Mouse (Mus musculus) kidney, adult 18-20 months (tissue): Measurements from ENCODE around the gene Nol7.

ENCODE experiments used
- DNase-seq: peaks from one replicate; pipeline ENCODE4 v3.0.0; 2021

Nol7 gene

GRCm38 (mm10) chr13:43433395-43433794 lies 35.2 kb downstream of the Nol7 start:
- DNase-seq: no peak

DNA sequence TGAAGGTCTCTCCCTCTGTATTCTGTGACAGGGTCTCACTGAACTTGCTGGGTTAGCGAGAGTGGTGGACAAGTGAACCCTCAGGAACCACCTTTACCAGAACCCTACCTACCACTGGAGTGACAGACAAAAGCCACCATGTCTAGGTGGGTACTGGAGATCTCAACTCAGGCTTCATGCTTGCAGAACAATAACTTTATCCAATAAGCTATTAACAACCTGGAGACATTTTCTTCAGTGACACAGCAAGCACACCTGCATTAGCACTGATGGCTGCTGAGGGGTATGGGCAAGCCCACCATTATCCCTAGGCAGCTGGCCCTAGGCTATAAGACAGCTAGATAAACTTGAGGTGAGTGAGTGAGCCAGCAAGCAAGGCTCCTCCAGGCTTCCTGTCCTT lies 42.2 kb downstream of the Nol7 start:
- no peak for DNase-seq

GRCm38 (mm10) chr13:43442551-43442950 lies 44.4 kb downstream of the Nol7 start:
- no peak for DNase-seq

DNA sequence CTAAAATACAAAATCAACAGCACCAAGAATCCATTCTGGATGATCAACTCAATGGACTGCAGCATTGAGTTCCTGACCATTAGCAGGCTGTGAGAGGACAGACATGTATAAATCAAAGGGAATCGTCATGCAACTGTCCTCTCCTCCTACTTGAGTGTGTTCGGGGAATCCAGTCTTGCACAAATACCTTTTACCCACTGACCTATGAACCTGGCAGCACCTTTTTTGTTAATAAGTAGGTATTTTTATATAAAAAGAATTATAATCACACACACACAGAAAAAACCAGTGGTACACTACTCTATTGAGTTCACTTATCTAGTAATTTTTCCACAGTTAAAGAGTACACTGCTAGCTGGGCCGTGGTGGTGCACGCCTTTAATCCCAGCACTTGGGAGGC lies 45.5 kb downstream of the Nol7 start:
- no peak for DNase-seq

DNA sequence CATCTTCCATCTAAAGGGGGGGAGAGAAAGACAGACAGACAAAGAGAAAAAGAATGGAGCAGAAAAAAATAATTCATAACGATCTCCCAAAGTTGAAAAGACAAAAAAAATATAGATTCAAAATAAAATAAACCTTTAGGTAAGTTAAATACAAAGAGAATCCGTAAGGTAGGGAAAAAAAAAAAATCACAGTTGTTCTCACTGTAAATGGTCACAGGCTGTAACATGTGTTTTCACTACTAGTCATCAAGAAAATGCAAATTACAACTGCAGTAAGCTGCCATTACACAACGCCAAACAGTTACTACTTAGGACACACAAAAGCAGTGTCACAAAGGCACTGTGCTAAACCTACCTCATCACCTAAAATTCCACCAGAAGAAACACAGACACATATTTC lies 46.5 kb downstream of the Nol7 start:
- DNase-seq: no peak

- no peak for DNase-seq
These were observed 47.6 kb downstream of the Nol7 start for GRCm38 (mm10) chr13:43445754-43446153.

- no peak for DNase-seq
These were observed 49.5 kb downstream of the Nol7 start for GRCm38 (mm10) chr13:43447721-43448120.

DNA sequence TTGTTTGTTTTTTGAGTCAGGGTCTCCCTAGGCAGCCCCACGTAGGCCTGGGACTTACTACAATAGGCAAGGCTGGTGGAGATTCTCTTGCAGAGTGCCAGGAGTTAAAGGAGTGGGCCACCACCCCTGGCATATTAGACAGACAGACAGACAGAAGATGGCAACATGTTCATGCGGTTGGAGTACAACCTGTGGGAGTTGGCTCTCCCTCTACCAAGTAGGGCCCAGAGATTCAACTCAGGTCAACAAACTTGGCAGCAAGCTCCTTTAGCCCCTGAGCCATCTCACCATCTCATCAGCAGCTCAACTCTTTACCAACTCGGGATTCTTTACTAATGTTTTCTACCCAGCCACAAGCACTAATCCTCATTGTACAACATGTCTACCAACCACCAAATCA lies 52.5 kb downstream of the Nol7 start:
- DNase-seq: no peak

GRCm38 (mm10) chr13:43452177-43452576 lies 54.0 kb downstream of the Nol7 start:
- DNase-seq: no peak

- DNase-seq: no peak
These were observed 54.8 kb downstream of the Nol7 start for GRCm38 (mm10) chr13:43452843-43453605.

DNA sequence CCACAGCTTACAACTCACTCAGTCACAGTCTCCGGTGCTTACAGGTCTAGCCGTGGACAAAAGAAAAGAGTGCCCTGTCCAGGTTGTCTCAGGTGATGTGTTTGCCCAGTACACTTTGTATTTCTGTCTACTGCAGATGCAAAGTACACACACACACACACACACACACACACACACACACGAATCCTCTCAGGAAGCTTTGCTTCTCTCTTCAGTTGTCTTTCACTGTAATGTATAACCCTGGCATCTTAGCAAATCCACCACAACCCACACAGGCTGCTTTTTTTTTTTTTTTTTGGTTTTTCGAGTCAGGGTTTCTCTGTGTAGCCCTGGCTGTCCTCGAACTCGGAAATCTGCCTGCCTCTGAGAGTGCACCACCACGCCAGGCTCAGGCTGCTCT lies 56.2 kb downstream of the Nol7 start:
- no peak for DNase-seq
